ENCODE assay signal across 15 mouse cellular contexts in genomic region chr13:19412334-19412939, GRCm38 (mm10).
"Had no signal": no experiment of that assay in that cellular context is flagged by ENCODE, and none has a peak within 500 bp of the region (broad histone marks: within the 10 kb centered on the region; RNA-seq: fewer than 3 reads in every experiment).

No protein-coding gene starts in this region.

- H3K4me1 ChIP-seq: lung, embryonic 15.5 days; midbrain, embryonic 13.5 days; midbrain, embryonic 15.5 days; neural tube, embryonic 12.5 days had no signal

- H3K9me3 ChIP-seq: lung, embryonic 15.5 days; megakaryocyte, embryonic 14.5 days; midbrain, embryonic 13.5 days; midbrain, embryonic 15.5 days; neural tube, embryonic 12.5 days had no signal

- H3K27me3 ChIP-seq: lung, embryonic 15.5 days; megakaryocyte, embryonic 14.5 days; midbrain, embryonic 13.5 days; midbrain, embryonic 15.5 days; neural tube, embryonic 12.5 days had no signal

- DNase-seq: liver, postnatal 0 days; lung, adult 2 months; lung, postnatal 14 days; lung, postnatal 36 days; right cerebral cortex, postnatal 14 days; thymus, adult 18-20 months; thymus, postnatal 25 days; thymus, postnatal 4 days had no signal

- H3K4me2 ChIP-seq: lung, embryonic 15.5 days; midbrain, embryonic 11.5 days; midbrain, embryonic 13.5 days; midbrain, embryonic 15.5 days; neural tube, embryonic 12.5 days had no signal

- H3K27ac ChIP-seq: lung, embryonic 15.5 days; macrophage; midbrain, embryonic 13.5 days; midbrain, embryonic 15.5 days; neural tube, embryonic 12.5 days had no signal

- H3K36me3 ChIP-seq: lung, embryonic 15.5 days; midbrain, embryonic 13.5 days; midbrain, embryonic 15.5 days; neural tube, embryonic 12.5 days had no signal

- H3K4me3 ChIP-seq: lung, embryonic 15.5 days; megakaryocyte, embryonic 14.5 days; midbrain, embryonic 13.5 days; midbrain, embryonic 15.5 days; neural tube, embryonic 12.5 days had no signal

- H3K9ac ChIP-seq: liver, postnatal 0 days; lung, embryonic 15.5 days; midbrain, embryonic 13.5 days; midbrain, embryonic 15.5 days; neural tube, embryonic 12.5 days had no signal
